Mouse (Mus musculus): ENCODE measurements around the gene N4bp2l1.
"Not testable (repeated sequence)": the region's sequence is repeated elsewhere in the genome, so short reads cannot be mapped to it uniquely, and the experiment has no call there.

Gene N4bp2l1

DNA sequence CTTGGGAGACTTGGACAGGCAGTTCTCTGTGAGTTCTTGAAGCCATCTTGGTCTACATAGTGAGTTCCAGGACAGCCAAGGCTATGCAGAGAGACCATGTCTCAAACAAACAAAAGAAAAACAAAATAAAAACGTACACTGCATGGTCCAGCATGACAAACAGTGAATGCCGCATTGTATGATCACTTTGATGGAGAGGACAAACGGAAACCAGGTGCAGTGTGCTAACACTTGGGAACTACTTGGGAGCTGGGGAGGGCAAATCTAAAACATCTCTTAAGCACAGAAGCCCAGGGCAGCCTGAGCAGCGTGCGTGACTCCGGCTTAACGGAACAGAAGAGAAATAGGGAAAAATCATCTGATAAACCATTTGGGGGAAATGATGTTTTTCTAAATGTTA, at the start of gene N4bp2l1:
N4bp2l1 (minus strand) TSS at position 101 of the 400 bp plus-strand sequence.
- no peak for ATAC-seq (ENCODE audit: insufficient number of reproducible peaks, low FRiP score, low TSS enrichment)

- ATAC-seq (ENCODE audit: insufficient number of reproducible peaks, low FRiP score, low TSS enrichment) = no peak
Measured at GRCm38 (mm10) chr5:150644926-150645325, 47.9 kb upstream of the N4bp2l1 start.

DNA sequence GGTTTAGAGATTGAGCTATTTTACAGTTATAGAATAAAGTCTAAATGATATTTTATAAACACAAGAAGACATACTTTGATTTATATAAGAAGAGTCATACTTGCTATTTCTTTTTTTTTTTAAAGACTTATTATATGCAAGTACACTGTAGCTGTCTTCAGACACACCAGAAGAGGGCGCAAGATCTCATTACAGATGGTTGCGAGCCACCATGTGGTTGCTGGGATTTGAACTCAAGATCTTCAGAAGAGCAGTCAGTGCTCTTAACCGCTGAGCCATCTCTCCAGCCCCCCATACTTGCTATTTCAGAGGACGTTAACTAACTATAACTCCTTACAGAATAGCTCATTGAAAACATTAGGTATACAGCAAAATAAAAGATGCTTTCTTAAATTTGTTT, 46.4 kb upstream of the N4bp2l1 start:
- ATAC-seq (ENCODE audit: insufficient number of reproducible peaks, low FRiP score, low TSS enrichment) = not testable (repeated sequence)

- no peak for ATAC-seq (ENCODE audit: insufficient number of reproducible peaks, low FRiP score, low TSS enrichment)
Measured at GRCm38 (mm10) chr5:150641440-150641839, 44.5 kb upstream of the N4bp2l1 start.

- no peak for ATAC-seq (ENCODE audit: insufficient number of reproducible peaks, low FRiP score, low TSS enrichment)
Measured at GRCm38 (mm10) chr5:150629692-150630091, 32.7 kb upstream of the N4bp2l1 start.

DNA sequence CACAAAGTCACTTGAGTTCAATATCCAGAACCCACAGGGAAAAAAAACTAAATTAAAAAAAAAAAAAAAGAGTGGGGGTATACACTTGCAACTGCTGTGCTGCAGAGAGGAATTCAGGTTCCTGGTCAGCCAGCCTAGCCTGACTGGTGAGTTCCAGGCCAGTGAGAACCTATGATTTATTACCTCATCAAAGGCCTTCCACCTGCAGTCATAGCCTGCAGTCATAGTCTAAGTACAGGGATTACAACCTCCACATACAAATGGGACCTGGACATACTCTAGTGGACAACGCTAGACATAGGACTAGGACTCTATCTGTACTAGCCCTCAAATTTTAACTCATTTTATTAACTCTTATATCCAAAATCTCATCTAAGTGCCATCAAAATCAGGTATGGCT, 32.3 kb upstream of the N4bp2l1 start:
- no peak for ATAC-seq (ENCODE audit: insufficient number of reproducible peaks, low FRiP score, low TSS enrichment)

DNA sequence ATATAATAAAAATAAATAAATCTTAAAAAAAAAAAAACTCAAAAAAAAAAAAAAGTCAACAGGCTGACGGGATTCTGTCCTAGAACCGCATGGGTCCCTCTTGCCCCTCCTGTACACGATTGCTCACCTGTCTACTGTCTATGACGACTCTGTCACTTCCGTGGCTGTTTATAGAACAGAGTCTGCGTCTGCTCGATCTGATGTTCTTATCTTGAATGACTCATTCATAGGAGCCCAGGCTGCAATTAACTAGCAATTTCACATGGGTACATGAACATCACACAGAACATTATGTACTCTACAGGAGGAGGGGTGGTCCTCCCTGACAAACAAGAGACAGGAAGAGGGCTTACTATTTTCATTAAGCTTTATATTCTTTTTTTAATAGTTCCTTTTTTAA, 28.5 kb upstream of the N4bp2l1 start:
- no peak for ATAC-seq (ENCODE audit: insufficient number of reproducible peaks, low FRiP score, low TSS enrichment)

DNA sequence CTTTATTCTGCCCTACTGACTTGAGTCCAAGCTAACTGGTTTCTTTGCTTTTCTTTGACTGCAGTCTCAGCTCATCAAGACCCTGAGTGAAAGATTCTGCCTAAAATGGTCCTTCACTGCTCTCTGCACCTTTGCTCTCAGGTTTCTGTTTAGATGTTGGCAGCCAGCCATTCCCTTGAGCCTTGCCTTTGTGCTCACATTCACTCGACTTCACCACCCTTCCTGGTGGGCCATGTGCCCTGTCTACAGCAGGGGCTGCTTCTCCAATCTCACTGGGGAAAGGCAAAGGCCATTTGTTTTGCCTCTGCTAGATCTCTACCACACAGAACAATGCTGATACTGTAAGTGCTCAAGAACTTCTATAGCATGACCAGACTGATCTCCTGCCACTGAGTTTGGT, 25.8 kb upstream of the N4bp2l1 start:
- ATAC-seq (ENCODE audit: insufficient number of reproducible peaks, low FRiP score, low TSS enrichment) = no peak

DNA sequence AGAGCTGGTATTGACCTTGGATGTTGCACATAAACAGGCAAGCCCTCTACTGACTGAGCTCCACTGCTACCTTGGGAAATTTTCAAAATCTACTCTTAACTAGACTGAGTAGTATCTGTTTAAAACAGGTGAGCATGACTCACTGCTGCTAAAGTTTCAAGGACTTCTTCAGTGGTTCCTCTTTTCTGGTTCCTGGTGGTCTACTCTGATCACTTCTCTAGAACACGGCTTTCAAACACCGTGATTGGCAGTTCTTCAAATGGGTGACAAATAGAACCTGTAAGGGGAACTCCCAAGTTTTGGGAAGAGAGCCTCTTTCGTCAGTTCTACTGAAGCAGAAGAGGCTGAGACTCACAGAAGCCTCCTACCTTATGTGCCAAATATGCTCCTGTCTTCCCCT, 24.6 kb upstream of the N4bp2l1 start:
- no peak for ATAC-seq (ENCODE audit: insufficient number of reproducible peaks, low FRiP score, low TSS enrichment)

- ATAC-seq (ENCODE audit: insufficient number of reproducible peaks, low FRiP score, low TSS enrichment) = no peak
Measured at GRCm38 (mm10) chr5:150620588-150621135, 23.7 kb upstream of the N4bp2l1 start.

GRCm38 (mm10) chr5:150618599-150619355, 21.8 kb upstream of the N4bp2l1 start:
- ATAC-seq (ENCODE audit: insufficient number of reproducible peaks, low FRiP score, low TSS enrichment) = no peak

DNA sequence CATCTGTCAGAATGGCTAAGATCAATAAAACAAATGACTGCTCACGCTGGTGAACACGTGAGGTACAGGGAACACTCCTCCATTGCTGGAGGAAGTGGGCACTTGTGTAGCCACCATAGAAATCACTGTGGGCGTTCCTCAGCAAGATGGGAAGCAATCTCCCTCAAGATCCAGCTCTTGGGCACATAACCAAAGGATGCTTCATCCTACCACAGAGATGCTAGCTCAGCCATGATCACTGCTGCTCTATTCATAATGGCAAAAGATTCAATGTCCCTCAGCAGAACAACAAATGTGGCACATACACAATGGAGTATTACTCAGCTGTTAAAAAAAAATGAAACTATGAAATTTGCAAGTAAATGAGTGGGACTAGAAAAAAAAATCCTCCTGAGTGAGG, 19.7 kb upstream of the N4bp2l1 start:
- no peak for ATAC-seq (ENCODE audit: insufficient number of reproducible peaks, low FRiP score, low TSS enrichment)

GRCm38 (mm10) chr5:150616216-150616615, 19.2 kb upstream of the N4bp2l1 start:
- ATAC-seq (ENCODE audit: insufficient number of reproducible peaks, low FRiP score, low TSS enrichment) = no peak

DNA sequence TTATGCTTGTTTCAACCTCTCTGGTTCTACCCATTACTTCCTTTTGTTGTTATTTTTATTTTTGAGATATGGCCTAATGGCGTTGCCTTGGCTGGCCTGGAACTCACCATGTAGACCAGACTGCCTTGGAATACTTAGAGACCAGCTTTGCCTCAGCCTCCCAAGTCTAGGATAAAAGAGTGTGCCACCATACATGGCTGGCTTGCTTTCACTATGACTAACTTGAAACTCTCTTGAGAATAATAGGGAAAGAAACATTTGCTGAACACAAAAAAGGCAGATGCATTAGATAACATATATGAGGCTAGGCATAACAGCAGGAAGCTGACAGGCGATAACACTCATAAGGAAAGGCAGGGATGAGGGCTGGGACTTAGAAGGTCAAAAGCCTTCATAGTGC, 17.1 kb upstream of the N4bp2l1 start:
- ATAC-seq (ENCODE audit: insufficient number of reproducible peaks, low FRiP score, low TSS enrichment) = no peak

- no peak for ATAC-seq (ENCODE audit: insufficient number of reproducible peaks, low FRiP score, low TSS enrichment)
Measured at GRCm38 (mm10) chr5:150611697-150612096, 14.7 kb upstream of the N4bp2l1 start.

DNA sequence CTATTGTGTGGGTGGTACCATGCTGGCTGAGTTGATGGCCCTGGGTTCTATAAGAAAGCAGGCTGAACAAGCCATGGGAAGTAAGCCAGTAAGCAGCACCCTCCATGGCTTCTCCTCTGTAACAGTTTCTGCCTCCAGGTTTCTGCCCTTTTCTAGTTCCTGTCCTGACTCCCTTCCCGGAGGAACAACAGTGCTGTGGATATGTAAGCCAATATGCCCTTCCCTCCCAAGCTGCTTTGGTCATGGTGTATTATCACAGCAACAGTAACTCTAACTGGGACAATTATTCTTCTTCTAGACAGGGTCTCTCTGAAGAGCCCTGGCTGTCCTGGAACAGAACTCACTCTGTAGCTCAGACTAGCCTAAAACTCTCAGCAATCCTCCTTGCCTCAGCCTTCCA, 14.1 kb upstream of the N4bp2l1 start:
- ATAC-seq (ENCODE audit: insufficient number of reproducible peaks, low FRiP score, low TSS enrichment) = no peak

DNA sequence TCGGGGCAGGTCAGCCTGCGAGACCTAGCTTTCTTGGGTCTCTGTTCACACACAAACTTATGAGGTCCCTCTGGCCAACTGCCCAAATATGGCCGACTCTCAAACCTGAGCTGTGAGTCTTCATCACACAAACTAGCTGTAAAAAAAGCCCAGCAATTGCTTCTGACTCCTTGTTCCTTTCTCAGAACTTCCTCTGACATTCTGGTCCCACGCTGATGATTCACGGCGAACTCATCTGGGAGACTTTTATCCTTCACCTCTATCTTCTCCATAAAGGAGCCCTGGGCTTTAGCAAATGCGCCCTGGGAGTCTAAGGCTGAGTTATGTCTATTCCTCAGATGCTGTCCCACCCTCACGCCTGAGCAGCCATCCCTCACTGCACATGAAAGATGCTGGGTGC, 10.6 kb upstream of the N4bp2l1 start:
- ATAC-seq (ENCODE audit: insufficient number of reproducible peaks, low FRiP score, low TSS enrichment) = no peak

GRCm38 (mm10) chr5:150606131-150606530, 9.1 kb upstream of the N4bp2l1 start:
- ATAC-seq (ENCODE audit: insufficient number of reproducible peaks, low FRiP score, low TSS enrichment) = no peak

DNA sequence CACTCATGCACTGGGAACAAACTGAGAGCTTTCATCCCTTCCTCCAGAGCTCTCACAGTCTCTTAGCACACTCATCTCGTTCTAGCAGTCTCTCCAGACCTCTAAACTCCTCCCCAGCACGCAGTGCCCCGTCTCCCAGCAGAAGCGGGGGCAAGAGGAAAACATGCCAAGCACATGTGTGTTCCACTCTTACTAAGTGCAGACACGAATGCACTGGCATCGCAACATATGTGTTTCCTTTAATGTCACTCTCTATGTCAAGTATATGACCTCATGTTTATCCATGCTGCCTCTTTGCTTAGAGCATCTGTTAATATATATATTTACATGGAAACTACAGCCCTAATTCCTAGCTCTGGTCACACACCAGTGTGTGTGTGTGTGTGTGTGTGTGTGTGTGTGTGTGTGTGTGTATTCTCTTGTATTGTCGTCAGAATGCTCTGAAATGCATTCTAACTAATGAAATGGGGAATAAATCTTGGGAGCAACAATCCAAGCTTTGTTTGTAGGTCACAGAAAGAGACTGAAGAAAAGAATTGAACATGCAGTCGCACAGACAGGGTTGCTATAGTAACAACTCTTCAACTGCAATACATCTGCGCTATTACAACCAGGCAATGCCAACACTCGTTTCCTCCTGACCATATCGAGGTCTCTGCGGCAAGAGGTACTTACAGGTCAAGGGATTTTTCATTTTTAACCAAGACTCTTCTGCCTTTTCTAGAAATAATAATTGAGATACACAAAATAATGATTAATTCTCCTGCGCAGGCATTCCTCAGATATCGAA, 4.6 kb upstream of the N4bp2l1 start:
- no peak for ATAC-seq (ENCODE audit: insufficient number of reproducible peaks, low FRiP score, low TSS enrichment)

DNA sequence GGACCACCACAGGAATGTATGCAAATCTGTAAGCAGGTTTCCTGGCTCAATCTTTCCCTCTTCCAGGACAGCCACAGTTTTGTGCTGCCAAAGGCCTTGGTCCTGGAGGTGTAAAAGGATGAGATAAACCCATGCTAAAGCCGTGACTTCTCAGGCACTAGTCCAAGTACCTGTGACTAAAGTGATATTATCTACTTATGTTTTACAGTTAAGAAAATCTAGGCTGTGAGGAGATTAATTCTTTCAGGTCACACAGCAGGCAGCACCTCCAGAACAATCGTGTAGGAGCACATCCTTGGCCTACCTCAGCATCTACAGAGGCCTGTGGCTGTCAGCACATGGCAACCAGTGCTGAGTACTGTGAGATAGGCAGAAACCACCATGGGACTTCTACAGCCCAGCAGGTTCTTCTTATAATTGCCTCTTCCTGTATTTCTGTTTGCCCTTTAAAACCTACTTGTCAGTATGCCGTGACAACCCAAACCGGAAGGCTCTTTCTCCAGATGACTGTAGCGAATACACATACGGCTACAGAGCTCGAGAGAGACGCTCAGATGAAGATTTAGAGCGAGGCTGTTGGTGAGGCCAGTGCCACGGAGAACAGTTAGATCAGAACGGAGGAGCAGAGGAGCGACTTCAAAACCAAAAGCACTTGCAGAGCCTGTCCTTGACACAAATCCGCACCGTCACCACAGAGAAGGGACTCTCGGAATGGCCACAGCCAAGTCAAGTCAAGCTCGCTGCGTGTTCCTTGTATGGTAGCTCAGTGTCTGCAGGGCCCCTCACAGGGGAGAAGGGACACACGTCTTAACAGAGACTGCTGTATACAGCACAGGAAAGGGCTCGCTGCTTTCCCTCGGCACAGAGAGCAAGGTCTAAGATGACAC, 3.8 kb upstream of the N4bp2l1 start:
- ATAC-seq (ENCODE audit: insufficient number of reproducible peaks, low FRiP score, low TSS enrichment) = no peak

Data from cerebellum, adult (tissue).